Mouse (Mus musculus) stomach, postnatal 0 days (tissue): ENCODE measurements at regions not wholly inside any gene's neighbourhood (a gene's known extent, or its start where the extent isn't known, plus 50 kb on each side); places are given as distances from the start of the nearest gene placed in this dataset.

Source experiments
- CTCF ChIP-seq: IDR thresholded peaks from 2 replicates; pipeline ENCODE4 v1.5.1; 2016; ENCODE audit warnings: antibody characterized with exemption, low read depth, mild to moderate bottlenecking, moderate library complexity
- EP300 ChIP-seq: optimal IDR thresholded peaks from 2 replicates; pipeline ENCODE3; 2016; ENCODE audit warnings: antibody characterized with exemption

DNA sequence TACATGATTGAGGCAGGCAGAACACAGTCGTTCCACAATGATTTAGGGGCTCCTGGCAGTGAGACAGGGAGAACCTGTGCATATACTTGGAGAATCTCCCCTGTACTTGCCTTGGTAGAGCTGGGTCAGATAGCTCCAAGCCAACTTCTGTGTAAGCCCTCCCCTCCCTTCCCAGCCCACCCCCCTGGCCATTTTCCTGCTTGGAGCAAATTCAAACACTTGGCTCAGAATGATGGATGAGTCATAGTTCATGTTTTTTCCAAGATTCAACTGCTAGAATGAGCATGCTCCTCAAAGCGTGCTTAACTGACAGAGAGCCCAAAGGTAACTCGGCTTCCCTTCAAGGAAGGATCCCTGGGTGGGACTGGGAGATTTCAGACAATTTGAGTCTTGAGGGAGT, 194.1 kb upstream of the Camk1g start:
- TF ChIP-seq EP300 = no peak
- TF ChIP-seq CTCF = no peak
